Mouse (Mus musculus) ES-Bruce4 (cell line): ENCODE data around the gene Slc43a2.

Source experiments
- CTCF ChIP-seq: IDR thresholded peaks from one replicate; pipeline ENCODE4 v1.8.1; 2011; ENCODE audit warnings: low read depth, low read length
- EP300 ChIP-seq: IDR thresholded peaks from 2 replicates; pipeline ENCODE4 v1.6.1; 2011; ENCODE audit warnings: low read depth, low read length; ENCODE audit not compliant: insufficient read depth
- POLR2A ChIP-seq: IDR thresholded peaks from one replicate; pipeline ENCODE4 v1.8.1; 2011; ENCODE audit warnings: low read length; ENCODE audit not compliant: insufficient read depth

DNA sequence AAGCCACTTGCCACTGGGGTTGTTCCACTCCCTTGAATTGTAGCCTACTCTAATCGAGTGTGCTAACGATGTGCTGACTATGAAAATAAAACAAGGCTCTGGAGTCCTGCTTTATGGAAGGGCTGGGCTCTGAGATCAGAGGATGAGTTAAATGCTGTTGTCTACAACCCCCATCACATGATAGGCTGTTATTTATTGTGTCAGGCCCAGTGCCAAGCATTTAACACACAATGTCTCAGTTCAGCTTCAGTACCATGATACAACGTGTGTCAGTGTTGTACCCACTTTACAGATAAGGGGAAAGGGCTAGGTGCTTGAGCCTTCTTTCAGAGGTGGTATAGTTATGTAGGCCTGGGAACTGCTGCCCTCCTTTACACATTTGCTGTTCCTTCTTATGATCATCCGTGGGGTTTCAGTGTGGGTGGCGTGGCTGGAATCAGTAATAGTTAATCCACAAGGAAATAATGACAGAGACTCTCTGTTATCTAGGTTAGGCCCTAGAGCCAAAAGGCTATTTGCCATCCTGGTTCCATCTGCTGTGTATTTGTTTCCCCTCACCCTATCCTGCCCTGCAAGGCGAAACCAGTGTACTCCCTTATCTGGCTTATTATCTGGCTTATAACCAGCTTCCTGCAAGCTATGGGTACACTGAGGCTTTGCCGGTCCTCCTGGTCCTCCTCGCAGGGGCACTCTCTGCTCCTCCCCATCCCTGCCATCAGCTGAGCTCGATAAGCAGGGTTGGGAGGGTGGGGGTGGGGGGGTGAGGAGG is 36.0 kb downstream of the Slc43a2 start:
- no peak for TF ChIP-seq CTCF
- no peak for TF ChIP-seq POLR2A
- no peak for TF ChIP-seq EP300
